ENCODE assay signal across 23 mouse cellular contexts in genomic region chr14:77845479-77845878, GRCm38 (mm10). TPM values are rescaled to one million over a fixed set of nuclear protein-coding genes. Genes with fewer than 3 reads are reported as not detected.
"Had no signal": no experiment of that assay in that cellular context is flagged by ENCODE, and none has a peak within 500 bp of the region (broad histone marks: within the 10 kb centered on the region; RNA-seq: fewer than 3 reads in every experiment).

No protein-coding gene starts in this region.

- H3K36me3 ChIP-seq: limb, embryonic 12.5 days; limb, embryonic 15.5 days; midbrain, embryonic 10.5 days; midbrain, embryonic 13.5 days; neural tube, embryonic 13.5 days had no signal

- DNase-seq: kidney, adult 2 months; kidney, postnatal 10 days; kidney, postnatal 36 days; layer of hippocampus, postnatal 36 days; left cerebral cortex, postnatal 4 days; liver, postnatal 0 days; lung, embryonic 14.5 days; retina, postnatal 1 day; thymus, adult 18-20 months; thymus, postnatal 25 days had no signal

- H3K9ac ChIP-seq: limb, embryonic 12.5 days; limb, embryonic 15.5 days; liver, embryonic 14.5 days; liver, postnatal 0 days; lung, embryonic 14.5 days; midbrain, embryonic 13.5 days; neural tube, embryonic 13.5 days had no signal

- H3K9me3 ChIP-seq: limb, embryonic 12.5 days; limb, embryonic 15.5 days; midbrain, embryonic 10.5 days; midbrain, embryonic 13.5 days; neural tube, embryonic 13.5 days had no signal

- H3K4me3 ChIP-seq: left cerebral cortex, adult 2 months; limb, embryonic 12.5 days; limb, embryonic 15.5 days; midbrain, embryonic 10.5 days; midbrain, embryonic 13.5 days; myocyte; neural tube, embryonic 13.5 days had no signal

- H3K4me1 ChIP-seq: limb, embryonic 12.5 days; limb, embryonic 15.5 days; midbrain, embryonic 10.5 days; midbrain, embryonic 13.5 days; neural tube, embryonic 13.5 days had no signal

- H3K27ac ChIP-seq: left cerebral cortex, adult 2 months; limb, embryonic 15.5 days; liver, embryonic 14.5 days; macrophage; midbrain, embryonic 10.5 days; midbrain, embryonic 13.5 days; neural tube, embryonic 13.5 days had no signal

- H3K4me2 ChIP-seq: limb, embryonic 12.5 days; limb, embryonic 15.5 days; liver, embryonic 11.5 days; lung, embryonic 14.5 days; midbrain, embryonic 13.5 days; neural tube, embryonic 13.5 days had no signal

- H3K27me3 ChIP-seq: limb, embryonic 12.5 days; limb, embryonic 15.5 days; midbrain, embryonic 13.5 days; neural tube, embryonic 13.5 days had no signal

- ATAC-seq: intestine, embryonic 16.5 days; liver, postnatal 0 days; lung, postnatal 0 days; midbrain, embryonic 13.5 days; midbrain, embryonic 16.5 days had no signal

RNA-seq across cellular contexts. Expression of gene Epsti1, which starts 58.6 kb away (rescaled TPM):
- polyA plus RNA-seq: midbrain, embryonic 10.5 days; midbrain, embryonic 16.5 days had no signal
